Mouse (Mus musculus) hindbrain, embryonic 16.5 days (tissue): Measurements from ENCODE around the gene Hdgfl2. TPM values are rescaled to one million over a fixed set of nuclear protein-coding genes. Genes with fewer than 3 reads are reported as not detected.

Source experiments
- polyA plus RNA-seq: library from polyadenylated mRNA; unstranded; fragments of >200 nt; fragmentation: Nextera tagmentation; extraction: Ambion mirVana; gene quantifications from 2 replicates; pipeline ENCODE4 v1.2.1, GENCODE M21; 2015

Gene Hdgfl2
- polyA plus RNA-seq, 1 experiment from 2014 or later: 125 TPM

Other genes starting within 250 kb of the Hdgfl2 start
- gene Zfp119a, start 200.7 kb upstream of the Hdgfl2 start, polyA plus RNA-seq: 10.5 and 12.1 TPM in 2 replicates
- 12.7 and 14.7 TPM in 2 replicates for gene Zfp959, start 187.5 kb upstream of the Hdgfl2 start, polyA plus RNA-seq
- 6.9 and 8.7 TPM in 2 replicates for gene Zfp119b, start 130.1 kb upstream of the Hdgfl2 start, polyA plus RNA-seq
- gene Ebi3, start 127.0 kb upstream of the Hdgfl2 start, polyA plus RNA-seq: 6.3 and 7.2 TPM in 2 replicates
- 20.5 and 23.2 TPM in 2 replicates for gene Yju2, start 120.5 kb upstream of the Hdgfl2 start, polyA plus RNA-seq
- gene Shd, start 109.2 kb upstream of the Hdgfl2 start, polyA plus RNA-seq: 177 and 182 TPM in 2 replicates
- 227 and 252 TPM in 2 replicates for gene Fsd1, start 93.1 kb upstream of the Hdgfl2 start, polyA plus RNA-seq
- 6.5 and 6.8 TPM in 2 replicates for gene Stap2, start 74.0 kb upstream of the Hdgfl2 start, polyA plus RNA-seq
- gene Mpnd, start 73.9 kb upstream of the Hdgfl2 start, polyA plus RNA-seq: 119 and 127 TPM in 2 replicates
- 106 and 112 TPM in 2 replicates for gene Sh3gl1, start 43.0 kb upstream of the Hdgfl2 start, polyA plus RNA-seq
- gene Chaf1a, start 39.2 kb upstream of the Hdgfl2 start, polyA plus RNA-seq: 4.5 and 6.7 TPM in 2 replicates
- gene Ubxn6, start 4.6 kb upstream of the Hdgfl2 start, polyA plus RNA-seq: 77.6 and 79.5 TPM in 2 replicates
- 0.07 and 0.10 TPM in 2 replicates for gene Plin4, start 30.2 kb downstream of the Hdgfl2 start, polyA plus RNA-seq
- 2.4 and 3.4 TPM in 2 replicates for gene Plin5, start 38.0 kb downstream of the Hdgfl2 start, polyA plus RNA-seq
- 0.68 and 0.91 TPM in 2 replicates for gene Lrg1, start 42.4 kb downstream of the Hdgfl2 start, polyA plus RNA-seq
- 12.5 and 12.7 TPM in 2 replicates for gene Sema6b, start 60.7 kb downstream of the Hdgfl2 start, polyA plus RNA-seq
- gene Tnfaip8l1, start 82.8 kb downstream of the Hdgfl2 start, polyA plus RNA-seq: 9.1 and 9.9 TPM in 2 replicates
- gene Mydgf, start 104.3 kb downstream of the Hdgfl2 start, polyA plus RNA-seq: 81.4 and 88.4 TPM in 2 replicates
- gene Dpp9, start 139.3 kb downstream of the Hdgfl2 start, polyA plus RNA-seq: 21.0 and 29.3 TPM in 2 replicates
- 17.4 and 18.2 TPM in 2 replicates for gene Fem1a, start 177.2 kb downstream of the Hdgfl2 start, polyA plus RNA-seq
- 1.5 and 1.9 TPM in 2 replicates for gene Ticam1, start 197.2 kb downstream of the Hdgfl2 start, polyA plus RNA-seq
- 15.5 and 21.1 TPM in 2 replicates for gene Plin3, start 213.2 kb downstream of the Hdgfl2 start, polyA plus RNA-seq
- gene Arrdc5, start 220.7 kb downstream of the Hdgfl2 start, polyA plus RNA-seq: not detected in 2 replicates
- 23.3 and 28.2 TPM in 2 replicates for gene Uhrf1, start 223.7 kb downstream of the Hdgfl2 start, polyA plus RNA-seq
- gene Kdm4b, start 246.4 kb downstream of the Hdgfl2 start, polyA plus RNA-seq: 53.5 and 70.3 TPM in 2 replicates